Mouse (Mus musculus): ENCODE measurements around the gene 4930455H04Rik. TPM values are rescaled to one million over a fixed set of nuclear protein-coding genes. Genes with fewer than 3 reads are reported as not detected.

The 4930455H04Rik gene
- polyA plus RNA-seq, 1 experiment from 2014 or later: not detected

GRCm38 (mm10) chr3:116964426-116964825 is 3.6 kb upstream of the 4930455H04Rik start:
- Histone ChIP-seq H3K4me3 (ENCODE audit: low read length) (no peak overlapping the region), H3K4me2 (replicated peaks; ENCODE audit: low read depth, low read length) (no peak overlapping the region), H3K27me3 (ENCODE audit: insufficient read depth, low read length) (no peaks in the 10 kb centered on the region), H3K9ac (replicated peaks; ENCODE audit: low read length) (no peak overlapping the region), H3K9me3 (ENCODE audit: low read length) (no peaks in the 10 kb centered on the region), H3K27ac (ENCODE audit: low read length) (no peak overlapping the region), H3K36me3 (ENCODE audit: insufficient read depth, low read length) (no peaks in the 10 kb centered on the region), H3K4me1 (ENCODE audit: insufficient read depth, low read length) (peaks cover 9% of the 10 kb centered on the region; the same call in 1 of the 2 replicates)
- ATAC-seq (ENCODE audit: low FRiP score, low TSS enrichment): no peak
- 88% methylated on average over 9 of the region's 9 CpGs for WGBS

GRCm38 (mm10) chr3:116966225-116966624 is 1.8 kb upstream of the 4930455H04Rik start:
- Histone ChIP-seq H3K4me2 (replicated peaks; ENCODE audit: low read depth, low read length) (no peak overlapping the region), H3K9ac (replicated peaks; ENCODE audit: low read length) (no peak overlapping the region), H3K4me1 (ENCODE audit: insufficient read depth, low read length) (peaks cover 9% of the 10 kb centered on the region; the same call in 1 of the 2 replicates), H3K4me3 (ENCODE audit: low read length) (no peak overlapping the region), H3K27ac (ENCODE audit: low read length) (no peak overlapping the region), H3K36me3 (ENCODE audit: insufficient read depth, low read length) (no peaks in the 10 kb centered on the region), H3K27me3 (ENCODE audit: insufficient read depth, low read length) (no peaks in the 10 kb centered on the region), H3K9me3 (ENCODE audit: low read length) (no peaks in the 10 kb centered on the region)
- peak; percentile 91; the same call in 1 of the 2 replicates for ATAC-seq (ENCODE audit: low FRiP score, low TSS enrichment)
- WGBS: 21% methylated on average over 4 of the region's 4 CpGs

GRCm38 (mm10) chr3:116966800-116967199 is 1.3 kb upstream of the 4930455H04Rik start:
- Histone ChIP-seq H3K9me3 (ENCODE audit: low read length) (no peaks in the 10 kb centered on the region), H3K4me2 (replicated peaks; ENCODE audit: low read depth, low read length) (peak overlapping the region; percentile 5; the same call in 1 of the 2 replicates), H3K4me3 (ENCODE audit: low read length) (no peak overlapping the region), H3K36me3 (ENCODE audit: insufficient read depth, low read length) (no peaks in the 10 kb centered on the region), H3K4me1 (ENCODE audit: insufficient read depth, low read length) (peaks cover 9% of the 10 kb centered on the region; the same call in 1 of the 2 replicates), H3K9ac (replicated peaks; ENCODE audit: low read length) (no peak overlapping the region), H3K27me3 (ENCODE audit: insufficient read depth, low read length) (no peaks in the 10 kb centered on the region), H3K27ac (ENCODE audit: low read length) (0 out of 2 replicates have a peak overlapping the region, but pooled peaks have one; percentile 8)
- peak; percentile 66; the same call in 1 of the 2 replicates for ATAC-seq (ENCODE audit: low FRiP score, low TSS enrichment)
- WGBS: 34% methylated on average over 6 of the region's 6 CpGs

GRCm38 (mm10) chr3:116967436-116967835 is 631 bp upstream of the 4930455H04Rik start:
- 78% methylated on average over 6 of the region's 6 CpGs for WGBS
- ATAC-seq (ENCODE audit: low FRiP score, low TSS enrichment): no peak
- no peaks in the 10 kb centered on the region for H3K27me3 ChIP-seq (ENCODE audit: insufficient read depth, low read length)
- H3K4me2 ChIP-seq (replicated peaks; ENCODE audit: low read depth, low read length): no peak overlapping the region
- no peaks in the 10 kb centered on the region for H3K36me3 ChIP-seq (ENCODE audit: insufficient read depth, low read length)
- peaks cover 9% of the 10 kb centered on the region; the same call in 1 of the 2 replicates for H3K4me1 ChIP-seq (ENCODE audit: insufficient read depth, low read length)
- H3K9me3 ChIP-seq (ENCODE audit: low read length): no peaks in the 10 kb centered on the region
- H3K9ac ChIP-seq (replicated peaks; ENCODE audit: low read length): no peak overlapping the region
- H3K4me3 ChIP-seq (ENCODE audit: low read length): no peak overlapping the region
- H3K27ac ChIP-seq (ENCODE audit: low read length): no peak overlapping the region

- peak within 1 kb of the TSS; percentile 40 for H3K9ac ChIP-seq (replicated peaks; ENCODE audit: low read length)
- H3K27ac ChIP-seq (ENCODE audit: low read length): no peak within 1 kb of the TSS
- peak within 1 kb of the TSS; percentile 62 for H3K4me2 ChIP-seq (replicated peaks; ENCODE audit: low read depth, low read length)
- peaks cover 9% of the 10 kb centered on the region; the same call in 1 of the 2 replicates for H3K4me1 ChIP-seq (ENCODE audit: insufficient read depth, low read length)
- no peaks in the 10 kb centered on the region for H3K36me3 ChIP-seq (ENCODE audit: insufficient read depth, low read length)
- H3K4me3 ChIP-seq (ENCODE audit: low read length): peak within 1 kb of the TSS; percentile 42
- no peaks in the 10 kb centered on the region for H3K9me3 ChIP-seq (ENCODE audit: low read length)
- ATAC-seq (ENCODE audit: low FRiP score, low TSS enrichment): peak; percentile 68
- H3K27me3 ChIP-seq (ENCODE audit: insufficient read depth, low read length): no peaks in the 10 kb centered on the region
- 11% methylated on average over 17 of the region's 17 CpGs for WGBS
These were observed 502 bp downstream of the 4930455H04Rik start, which contains the start of gene Palmd for GRCm38 (mm10) chr3:116968540-116968997. Palmd (minus strand) TSS chr3:116968987.

- H3K4me2 ChIP-seq (replicated peaks; ENCODE audit: low read depth, low read length): peak overlapping the region; percentile 62
- H3K4me3 ChIP-seq (ENCODE audit: low read length): peak overlapping the region; percentile 42
- H3K4me1 ChIP-seq (ENCODE audit: insufficient read depth, low read length): peaks cover 9% of the 10 kb centered on the region; the same call in 1 of the 2 replicates
- H3K9ac ChIP-seq (replicated peaks; ENCODE audit: low read length): no peak overlapping the region; the same call in 1 of the 2 replicates
- no peaks in the 10 kb centered on the region for H3K9me3 ChIP-seq (ENCODE audit: low read length)
- no peak overlapping the region for H3K27ac ChIP-seq (ENCODE audit: low read length)
- WGBS: 27% methylated on average over 5 of the region's 5 CpGs
- no peaks in the 10 kb centered on the region for H3K36me3 ChIP-seq (ENCODE audit: insufficient read depth, low read length)
- no peak for ATAC-seq (ENCODE audit: low FRiP score, low TSS enrichment)
- no peaks in the 10 kb centered on the region for H3K27me3 ChIP-seq (ENCODE audit: insufficient read depth, low read length)
These were observed 936 bp downstream of the 4930455H04Rik start for GRCm38 (mm10) chr3:116969003-116969402.

- no peak for ATAC-seq (ENCODE audit: low FRiP score, low TSS enrichment)
- H3K36me3 ChIP-seq (ENCODE audit: insufficient read depth, low read length): no peaks in the 10 kb centered on the region
- no peak overlapping the region for H3K9ac ChIP-seq (replicated peaks; ENCODE audit: low read length)
- H3K27me3 ChIP-seq (ENCODE audit: insufficient read depth, low read length): no peaks in the 10 kb centered on the region
- no peak overlapping the region for H3K4me3 ChIP-seq (ENCODE audit: low read length)
- no peak overlapping the region for H3K4me2 ChIP-seq (replicated peaks; ENCODE audit: low read depth, low read length)
- peaks cover 9% of the 10 kb centered on the region; the same call in 1 of the 2 replicates for H3K4me1 ChIP-seq (ENCODE audit: insufficient read depth, low read length)
- 57% methylated on average over 5 of the region's 5 CpGs for WGBS
- H3K9me3 ChIP-seq (ENCODE audit: low read length): no peaks in the 10 kb centered on the region
- no peak overlapping the region for H3K27ac ChIP-seq (ENCODE audit: low read length)
These were observed 1.7 kb downstream of the 4930455H04Rik start for GRCm38 (mm10) chr3:116969786-116970185.

- Histone ChIP-seq H3K4me3 (ENCODE audit: low read length) (no peak overlapping the region), H3K27me3 (ENCODE audit: insufficient read depth, low read length) (no peaks in the 10 kb centered on the region), H3K9ac (replicated peaks; ENCODE audit: low read length) (no peak overlapping the region), H3K27ac (ENCODE audit: low read length) (no peak overlapping the region), H3K4me1 (ENCODE audit: insufficient read depth, low read length) (no peaks in the 10 kb centered on the region), H3K36me3 (ENCODE audit: insufficient read depth, low read length) (no peaks in the 10 kb centered on the region), H3K4me2 (replicated peaks; ENCODE audit: low read depth, low read length) (no peak overlapping the region), H3K9me3 (ENCODE audit: low read length) (peaks cover 6% of the 10 kb centered on the region; the same call in 1 of the 2 replicates)
- no peak for ATAC-seq (ENCODE audit: low FRiP score, low TSS enrichment)
- WGBS: 71% methylated on average over 9 of the region's 9 CpGs
These were observed 13.9 kb downstream of the 4930455H04Rik start for GRCm38 (mm10) chr3:116981811-116982575.

- no peak for ATAC-seq (ENCODE audit: low FRiP score, low TSS enrichment)
- H3K27me3 ChIP-seq (ENCODE audit: insufficient read depth, low read length): no peaks in the 10 kb centered on the region
- no peak overlapping the region for H3K4me3 ChIP-seq (ENCODE audit: low read length)
- no peaks in the 10 kb centered on the region for H3K4me1 ChIP-seq (ENCODE audit: insufficient read depth, low read length)
- H3K9me3 ChIP-seq (ENCODE audit: low read length): no peaks in the 10 kb centered on the region
- H3K36me3 ChIP-seq (ENCODE audit: insufficient read depth, low read length): no peaks in the 10 kb centered on the region
- H3K27ac ChIP-seq (ENCODE audit: low read length): no peak overlapping the region
- WGBS: 48% methylated on average over 1 of the region's 1 CpGs
- no peak overlapping the region for H3K4me2 ChIP-seq (replicated peaks; ENCODE audit: low read depth, low read length)
- no peak overlapping the region for H3K9ac ChIP-seq (replicated peaks; ENCODE audit: low read length)
These were observed 17.0 kb downstream of the 4930455H04Rik start for GRCm38 (mm10) chr3:116985042-116985455.

- H3K4me1 ChIP-seq (ENCODE audit: insufficient read depth, low read length): no peaks in the 10 kb centered on the region
- no peaks in the 10 kb centered on the region for H3K36me3 ChIP-seq (ENCODE audit: insufficient read depth, low read length)
- no peaks in the 10 kb centered on the region for H3K9me3 ChIP-seq (ENCODE audit: low read length)
- H3K4me2 ChIP-seq (replicated peaks; ENCODE audit: low read depth, low read length): no peak overlapping the region
- no peak for ATAC-seq (ENCODE audit: low FRiP score, low TSS enrichment)
- H3K4me3 ChIP-seq (ENCODE audit: low read length): no peak overlapping the region
- no peak overlapping the region for H3K27ac ChIP-seq (ENCODE audit: low read length)
- H3K9ac ChIP-seq (replicated peaks; ENCODE audit: low read length): no peak overlapping the region
- no peaks in the 10 kb centered on the region for H3K27me3 ChIP-seq (ENCODE audit: insufficient read depth, low read length)
- 77% methylated on average over 1 of the region's 1 CpGs for WGBS
These were observed 17.7 kb downstream of the 4930455H04Rik start for GRCm38 (mm10) chr3:116985741-116986140.
